Mouse (Mus musculus) heart, postnatal 0 days (tissue): ENCODE results near the gene Dcaf11.
A peak's percentile ranks its signal among the peaks of the same experiment; 100 is the strongest.

Experiments
- CTCF ChIP-seq: IDR thresholded peaks from 2 replicates; pipeline ENCODE4 v1.5.1; 2016; ENCODE audit warnings: antibody characterized with exemption, control low read depth, low read depth
- EP300 ChIP-seq: IDR thresholded peaks from 2 replicates; pipeline ENCODE4 v1.6.1; 2016; ENCODE audit warnings: antibody characterized with exemption, low read depth

- TF ChIP-seq CTCF (peak; percentile 48), EP300 (no peak)
Observed at GRCm38 (mm10) chr14:55527940-55528339, 31.9 kb upstream of the Dcaf11 start.
